Mouse (Mus musculus) CD4-positive, CD25-positive, alpha-beta regulatory T cell, adult 2 months (primary cell): ENCODE results near the gene Napb.

Experiments
- DNase-seq: peaks from one replicate; pipeline ENCODE4 v3.0.0-alpha.2; 2012; ENCODE audit warnings: low read depth, low spot score

Gene Napb

DNA sequence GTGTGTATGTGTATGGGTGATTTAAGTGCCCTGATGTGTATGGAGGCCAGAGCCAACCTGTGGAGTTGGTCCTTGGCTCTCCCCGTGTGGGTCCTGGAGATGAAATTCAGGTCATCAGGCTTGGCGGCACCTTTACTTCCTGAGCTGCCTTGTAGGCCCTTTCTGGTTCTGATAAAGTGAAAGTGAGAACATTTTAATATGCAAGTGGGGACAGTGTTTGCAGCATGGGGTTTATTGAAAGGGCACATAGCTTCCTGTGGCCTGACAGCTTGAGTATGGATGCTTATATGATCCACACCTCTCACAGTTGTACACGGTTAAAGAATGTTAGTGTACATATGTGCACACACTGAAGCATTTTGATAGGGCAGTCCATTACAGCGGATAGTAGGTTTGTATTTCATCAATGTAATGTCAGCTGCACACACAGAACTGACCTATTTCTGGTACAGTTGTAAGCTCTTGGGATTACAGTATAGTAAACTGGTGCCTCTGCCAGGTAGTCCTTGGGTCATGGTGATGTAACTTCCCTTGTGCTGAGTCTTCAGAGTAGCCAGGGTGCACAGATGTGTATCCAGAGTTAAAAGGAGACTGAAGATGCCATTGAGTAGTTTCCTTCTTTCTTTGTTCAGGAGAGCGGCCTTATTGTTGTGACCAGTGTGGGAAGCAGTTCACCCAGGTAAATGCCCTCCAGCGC, 42.7 kb downstream of the Napb start:
- DNase-seq, result peak; percentile 45

DNA sequence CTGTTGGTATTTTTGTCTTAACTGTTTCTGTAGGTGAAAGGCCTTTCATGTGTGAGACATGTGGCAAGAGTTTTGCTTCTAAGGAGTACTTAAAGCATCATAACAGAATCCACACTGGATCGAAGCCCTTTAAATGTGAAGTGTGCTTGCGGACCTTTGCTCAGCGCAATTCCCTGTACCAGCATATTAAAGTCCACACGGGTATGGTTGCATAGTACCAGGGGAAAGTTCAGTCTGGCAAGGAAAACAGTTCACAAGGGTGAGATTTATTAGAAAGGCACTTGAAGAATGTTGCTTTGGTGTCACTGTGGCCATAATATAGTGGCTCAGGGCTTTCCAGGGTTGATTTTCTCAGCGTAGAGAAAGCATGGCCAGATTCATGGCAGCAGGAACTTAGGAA, 44.3 kb downstream of the Napb start:
- DNase-seq, result no peak

DNA sequence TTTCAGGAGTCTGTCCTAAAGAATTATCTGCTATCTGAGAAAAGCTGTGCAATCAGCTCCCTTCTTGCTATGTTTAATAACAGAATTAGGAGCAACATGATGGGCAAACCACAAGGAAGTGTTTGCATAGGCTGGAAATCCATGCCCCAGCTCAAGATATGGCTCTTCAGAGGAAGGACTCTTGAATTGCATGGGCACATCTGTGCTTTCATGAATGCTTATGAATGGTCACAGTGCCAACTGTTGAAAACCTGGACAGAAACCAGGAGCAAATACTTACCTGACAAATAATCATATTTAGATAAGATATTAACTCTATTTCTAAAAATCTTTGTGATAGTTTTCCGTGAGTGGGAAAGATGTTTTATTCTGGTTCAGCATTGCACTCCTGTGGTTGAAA, 45.4 kb downstream of the Napb start:
- no peak for DNase-seq

DNA sequence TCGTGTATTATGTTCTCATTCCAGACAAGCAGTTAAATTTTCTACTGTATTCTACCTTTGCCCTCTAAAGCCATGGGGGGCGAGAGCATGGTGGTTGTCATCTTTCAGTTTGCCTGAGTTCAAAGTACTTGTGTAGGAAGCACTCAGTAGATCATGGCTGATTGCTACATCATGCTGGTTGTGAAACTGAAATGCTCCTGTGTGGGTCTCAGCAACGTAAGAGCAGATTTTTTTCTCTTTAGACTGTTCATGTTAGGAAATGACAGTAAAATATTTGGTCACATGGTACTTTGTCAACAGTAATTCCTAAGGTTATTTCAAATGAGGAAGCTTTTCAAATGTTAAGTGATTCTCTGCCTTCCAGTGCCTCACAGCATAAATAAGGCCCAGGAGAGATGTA, 46.6 kb downstream of the Napb start:
- DNase-seq, result no peak

DNA sequence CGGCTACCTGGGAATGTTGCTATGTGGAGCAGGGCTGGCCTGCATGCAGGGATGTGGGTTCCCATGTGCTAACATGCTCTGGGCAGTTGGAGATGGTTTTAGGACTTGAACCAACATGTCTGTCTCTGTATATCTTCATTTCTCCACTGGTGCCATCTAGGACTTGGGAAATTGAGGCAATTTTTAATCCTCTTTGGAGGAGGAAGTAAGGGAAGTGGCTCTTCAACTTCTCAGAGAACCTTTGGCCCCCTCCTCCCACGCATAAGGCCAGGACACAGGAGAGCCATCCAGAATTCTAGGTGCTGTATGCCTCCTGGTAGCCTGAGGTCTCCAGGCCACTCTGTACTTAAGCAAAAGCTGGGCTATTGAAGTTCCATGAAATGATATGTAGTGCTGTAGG, 47.3 kb downstream of the Napb start:
- DNase-seq, result no peak

DNA sequence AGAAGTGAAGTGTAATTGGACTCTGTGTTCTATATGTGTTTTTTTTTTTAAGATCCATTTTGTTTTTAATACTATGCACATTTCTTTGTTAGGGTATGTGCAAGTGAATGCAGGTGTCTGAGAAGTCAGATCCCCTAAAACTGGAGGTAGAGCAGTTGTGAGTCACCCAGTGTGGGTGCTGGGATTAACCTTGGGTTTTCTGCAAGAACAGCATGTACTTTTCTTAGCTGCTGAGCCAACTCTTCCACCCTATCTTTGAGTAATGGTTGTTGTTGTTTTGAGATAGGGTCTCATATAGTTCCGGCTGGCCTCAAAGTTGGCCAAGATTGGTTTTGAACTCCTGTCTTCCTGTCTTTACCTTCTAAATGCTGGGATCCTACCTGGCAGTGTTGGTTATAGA, 49.2 kb downstream of the Napb start:
- DNase-seq, result no peak

DNA sequence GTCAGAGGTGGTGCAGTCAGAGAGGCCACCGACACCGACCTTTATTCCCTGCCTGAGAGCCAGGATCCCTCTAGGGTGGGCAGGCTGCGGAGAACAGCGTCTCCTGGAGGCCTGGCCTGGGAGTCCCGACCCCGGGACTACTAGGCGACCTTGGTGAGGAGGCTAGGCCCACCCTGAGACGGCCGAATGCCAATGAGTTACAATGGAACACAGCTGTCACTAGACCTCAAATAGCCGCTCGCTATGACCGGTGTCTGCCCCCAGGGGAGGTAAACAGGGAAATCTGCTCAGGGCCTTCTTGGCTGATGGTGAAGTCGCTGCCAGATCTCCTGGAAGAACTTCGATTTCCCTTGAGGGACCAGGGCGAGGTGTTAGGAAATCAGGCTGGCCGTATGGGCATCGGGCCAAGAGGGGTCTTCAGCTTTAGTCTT, 50.8 kb downstream of the Napb start:
- DNase-seq, result no peak

DNA sequence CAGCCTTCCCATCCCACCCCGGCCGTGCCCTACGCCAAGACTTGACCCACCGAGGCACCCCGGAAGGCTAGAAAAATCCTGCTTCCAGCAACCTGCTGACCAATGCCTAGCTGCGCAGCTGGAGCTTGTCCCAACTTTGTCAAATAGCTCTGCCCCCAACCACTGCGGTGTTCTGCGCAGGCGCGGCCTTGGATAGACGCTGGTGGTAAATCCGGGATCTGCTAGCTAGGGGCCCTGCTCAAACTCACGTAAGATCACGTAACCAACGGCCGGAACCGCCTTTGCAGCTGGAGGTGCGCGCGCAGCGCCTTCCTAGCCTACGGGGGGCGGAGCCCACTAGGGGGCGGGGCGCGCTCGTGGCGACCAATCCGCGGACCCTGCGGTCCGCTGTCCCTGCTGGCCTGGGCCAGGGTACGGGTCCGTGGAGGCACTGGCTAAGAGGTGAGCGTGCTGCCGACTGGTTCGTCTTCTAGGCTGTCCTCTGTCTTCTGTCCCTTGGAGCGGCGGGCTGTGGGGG, 51.4 kb downstream of the Napb start, which contains the start of gene Gzf1:
TSS of gene Gzf1 (plus strand) at position 249 of the 517 bp plus-strand sequence.
- DNase-seq, result peak; percentile 99

DNA sequence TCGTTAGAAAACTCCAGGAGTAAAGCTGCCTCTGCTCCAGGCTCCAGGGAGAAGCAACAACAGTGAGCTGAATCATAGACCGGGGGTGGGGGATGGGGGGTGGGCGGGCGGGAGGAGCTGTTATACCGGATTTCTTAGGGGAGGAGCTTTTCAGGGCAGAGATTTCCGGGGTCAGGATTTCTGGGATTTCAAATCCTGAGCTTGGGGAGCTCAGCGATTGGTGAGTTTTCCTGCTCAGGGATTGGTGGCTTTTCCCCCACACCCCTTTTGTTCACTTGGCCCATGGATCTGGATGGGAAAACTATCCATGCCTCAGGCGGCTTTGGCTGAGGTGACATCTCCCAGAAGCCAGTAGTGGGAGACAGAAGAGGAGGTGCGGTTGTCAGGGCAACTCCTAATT, 52.9 kb downstream of the Napb start:
- DNase-seq, result no peak

DNA sequence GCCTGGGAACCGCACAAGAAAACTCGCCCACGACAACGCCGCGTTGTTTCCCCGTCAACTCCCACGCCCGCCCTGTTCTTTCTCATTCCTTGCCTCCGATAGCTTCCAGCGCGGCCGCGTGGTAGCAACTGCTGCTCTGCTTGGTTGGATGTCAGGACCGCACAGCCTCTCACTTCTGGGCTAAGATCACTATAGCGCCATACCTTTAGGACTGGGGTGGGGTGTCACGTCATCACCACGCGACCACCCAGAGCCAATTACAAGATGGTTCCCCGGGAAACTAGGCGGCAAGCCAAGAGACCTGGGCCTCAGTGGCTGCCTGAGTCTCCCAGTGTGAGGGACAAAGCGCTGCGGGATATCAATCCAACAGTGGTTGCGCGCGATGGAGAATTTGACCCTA, 54.5 kb downstream of the Napb start:
- no peak for DNase-seq

DNA sequence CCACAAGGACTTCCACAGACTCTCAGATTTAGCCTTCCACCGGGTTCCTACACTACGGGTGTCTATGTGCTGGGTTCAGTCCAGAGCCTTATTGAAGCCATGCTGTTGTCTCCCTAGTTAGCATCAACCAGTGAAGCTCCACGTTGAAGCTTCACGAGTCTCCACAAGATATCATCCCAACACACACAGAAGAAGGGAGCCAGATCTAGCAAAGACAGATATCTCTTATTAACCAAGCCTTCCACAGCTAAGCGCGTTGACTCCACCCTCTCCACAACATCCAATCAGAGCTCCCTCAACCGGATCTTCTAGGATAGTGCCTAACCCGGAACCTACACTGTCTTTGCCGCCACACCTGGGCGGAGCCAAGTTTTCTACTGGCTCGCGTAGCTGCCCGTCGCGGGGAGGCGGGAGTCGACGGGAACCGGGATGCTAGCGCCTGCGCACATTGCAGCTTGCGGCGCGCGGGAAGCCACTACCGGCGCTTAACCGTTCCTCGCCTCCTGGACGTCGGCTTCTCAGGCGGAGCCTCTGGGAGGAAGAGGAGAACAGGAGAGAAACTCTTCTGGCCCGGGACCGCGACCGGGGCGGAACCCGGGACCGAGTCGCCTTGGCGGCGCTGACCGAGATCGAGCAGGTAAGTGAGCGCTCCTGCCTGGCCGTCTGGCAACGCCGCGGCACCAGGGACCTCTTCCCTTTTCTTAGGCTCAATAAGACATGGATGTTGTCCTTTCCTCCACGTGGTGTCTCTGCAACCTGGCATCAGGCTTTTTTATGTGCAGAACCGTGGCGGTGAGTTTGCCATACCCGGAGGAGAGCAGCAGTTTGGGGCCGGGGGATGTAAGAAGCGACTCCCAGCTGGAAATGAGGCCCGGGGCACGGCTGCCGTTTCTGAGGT, 59.8 kb downstream of the Napb start, which contains the start of gene Nxt1:
TSS of gene Nxt1 (plus strand) at position 403 of the 898 bp plus-strand sequence.
- DNase-seq, result peak; percentile 99

DNA sequence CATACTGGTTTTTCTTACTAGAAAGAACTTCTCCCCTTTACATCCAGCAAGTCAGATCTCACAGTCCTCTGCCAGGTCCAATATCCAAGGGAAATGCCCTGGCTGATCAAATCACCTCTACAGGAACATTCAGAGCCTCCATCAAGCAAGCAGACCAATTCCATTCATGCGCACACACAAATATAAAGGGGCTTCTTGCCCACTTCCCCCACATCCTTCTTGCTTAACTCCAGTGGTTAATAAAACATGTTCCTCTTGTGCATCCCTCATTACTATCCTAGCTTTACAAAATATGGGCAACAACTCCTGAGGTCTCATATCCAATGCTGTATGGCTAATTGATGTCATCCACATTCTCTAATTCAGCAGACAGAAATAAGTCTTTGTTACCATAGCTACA, 68.8 kb downstream of the Napb start:
- DNase-seq, result no peak

DNA sequence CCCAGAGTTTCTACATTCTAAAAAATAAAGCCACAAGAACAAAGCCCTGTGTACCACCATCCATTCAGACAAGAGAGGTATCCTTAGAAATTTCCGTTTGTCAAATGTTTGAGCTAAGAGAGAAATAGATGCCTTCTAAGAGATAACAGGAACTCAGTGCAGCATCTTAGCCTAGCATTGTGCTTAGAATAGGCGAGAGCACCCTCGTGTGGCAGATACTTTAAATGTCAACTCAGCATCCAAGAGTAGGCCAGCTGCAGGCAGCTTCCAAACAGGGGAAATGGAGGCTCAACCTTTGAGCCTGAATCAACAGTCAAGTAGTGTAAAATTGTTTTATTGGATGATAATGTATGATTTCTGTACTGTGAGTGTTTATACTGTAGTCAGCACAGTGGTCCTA, 77.3 kb downstream of the Napb start:
- peak; percentile 74 for DNase-seq

DNA sequence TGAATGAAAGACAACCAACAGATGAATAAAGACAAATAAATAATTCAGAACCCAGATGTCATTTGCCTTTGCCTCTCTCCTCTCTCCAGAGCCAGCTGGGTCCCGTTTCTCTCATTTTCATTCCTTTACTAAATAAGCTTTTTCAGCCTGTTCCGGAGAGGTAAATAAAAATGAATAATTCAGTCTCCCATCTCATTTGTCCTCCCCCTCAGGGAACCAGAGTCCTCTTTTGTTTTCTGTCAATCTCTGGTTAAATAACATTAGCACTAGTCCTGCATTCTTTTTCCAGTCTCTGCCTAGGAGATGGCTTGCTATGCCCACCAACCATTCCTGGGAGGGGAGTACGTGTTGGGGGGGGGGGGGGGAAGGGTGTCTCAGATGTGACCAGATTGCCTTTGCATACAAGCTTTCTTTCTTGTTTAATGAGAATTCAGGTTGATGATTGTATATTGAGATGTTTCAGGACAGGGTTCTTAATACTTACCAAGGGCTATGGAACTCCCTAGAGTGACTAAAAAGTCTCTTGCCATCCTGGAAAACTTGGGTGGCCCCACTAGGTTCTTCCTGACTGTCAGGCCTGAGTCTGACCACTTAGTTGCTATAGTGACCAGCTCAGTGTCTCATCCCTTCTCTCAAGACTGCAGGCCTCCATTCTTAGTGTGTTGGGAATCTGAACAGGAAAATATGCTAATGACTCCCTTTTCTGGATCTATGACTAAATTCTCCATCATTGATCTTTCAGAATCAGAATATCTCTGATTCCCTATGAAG, 81.5 kb downstream of the Napb start:
- no peak for DNase-seq

DNA sequence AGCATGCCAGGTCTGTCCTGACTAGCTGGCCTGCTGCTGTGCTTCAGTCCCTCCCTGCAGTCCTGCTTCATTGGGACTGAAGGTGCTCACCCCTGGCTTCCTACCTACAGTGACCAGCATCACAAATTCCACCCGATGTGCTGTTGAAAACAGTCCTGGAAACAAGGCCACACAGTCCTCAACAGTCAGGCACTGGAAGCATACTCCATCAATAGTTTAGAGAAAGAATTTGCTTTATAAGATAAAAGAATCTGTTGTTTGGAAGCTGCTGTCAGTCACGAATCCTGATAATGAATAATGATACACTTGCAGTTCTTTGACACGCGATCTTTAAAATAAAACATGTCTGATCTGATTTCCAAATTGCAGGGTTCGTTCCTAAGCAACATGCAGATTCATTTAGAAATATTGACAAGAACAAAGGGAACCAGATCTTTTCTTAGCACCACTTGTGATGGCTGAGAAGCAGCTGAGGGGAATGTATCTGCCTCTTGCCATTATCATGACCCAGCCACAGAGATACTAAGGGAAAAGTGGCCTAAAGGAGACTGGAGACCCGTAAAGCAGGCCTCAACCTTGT, 87.8 kb downstream of the Napb start:
- no peak for DNase-seq
